Mouse (Mus musculus) lung, postnatal 0 days (tissue): ENCODE measurements around the gene Oxsm.

ENCODE experiments used
- CTCF ChIP-seq: IDR thresholded peaks from 2 replicates; pipeline ENCODE4 v1.5.1; 2016; ENCODE audit warnings: antibody characterized with exemption, mild to moderate bottlenecking
- EP300 ChIP-seq: IDR thresholded peaks from 2 replicates; pipeline ENCODE4 v1.6.1; 2016; ENCODE audit warnings: antibody characterized with exemption, mild to moderate bottlenecking, control low read depth

GRCm38 (mm10) chr14:16269776-16270175 is 20.2 kb upstream of the Oxsm start:
- TF ChIP-seq CTCF (no peak), EP300 (no peak)
